ENCODE assay signal across 25 mouse cellular contexts in the genomic region with DNA sequence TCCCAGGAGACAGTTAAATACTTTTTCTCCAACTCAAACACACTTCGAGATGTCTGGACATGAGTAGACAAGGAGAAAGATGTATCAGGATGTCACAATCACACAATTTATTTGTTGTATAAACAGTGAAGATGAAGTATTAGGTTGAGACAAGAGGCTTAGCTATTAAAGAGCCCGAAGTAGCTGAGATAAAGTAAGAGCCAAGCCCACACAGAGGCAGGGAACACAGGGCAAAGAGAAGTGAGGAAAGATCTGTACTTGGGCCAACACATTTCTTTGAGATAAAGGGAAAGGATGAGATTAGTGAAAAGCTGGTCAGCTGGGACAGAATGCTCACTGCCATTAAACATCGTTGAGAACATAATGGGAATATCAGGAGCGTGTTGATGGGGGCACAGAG.
"Had no signal": no experiment of that assay in that cellular context is flagged by ENCODE, and none has a peak within 500 bp of the region (broad histone marks: within the 10 kb centered on the region; RNA-seq: fewer than 3 reads in every experiment).

No protein-coding gene starts in this region.

- H3K4me3 ChIP-seq: forebrain, embryonic 15.5 days; heart, adult 2 months; heart, embryonic 10.5 days; heart, embryonic 15.5 days; hindbrain, embryonic 13.5 days; hindbrain, embryonic 15.5 days; kidney, embryonic 15.5 days; limb, embryonic 13.5 days; limb, embryonic 15.5 days had no signal

- H3K27ac ChIP-seq: forebrain, embryonic 15.5 days; heart, adult 2 months; heart, embryonic 10.5 days; heart, embryonic 15.5 days; hindbrain, embryonic 13.5 days; hindbrain, embryonic 15.5 days; hindbrain, postnatal 0 days; kidney, embryonic 15.5 days; kidney, postnatal 0 days; limb, embryonic 13.5 days; limb, embryonic 15.5 days had no signal

- H3K4me1 ChIP-seq: forebrain, embryonic 15.5 days; heart, embryonic 10.5 days; hindbrain, embryonic 13.5 days; hindbrain, embryonic 15.5 days; kidney, embryonic 15.5 days; limb, embryonic 13.5 days; limb, embryonic 15.5 days had no signal

- ATAC-seq: forebrain, embryonic 15.5 days; forebrain, postnatal 0 days; hindbrain, postnatal 0 days; intestine, embryonic 16.5 days had no signal

- H3K9ac ChIP-seq: forebrain, embryonic 15.5 days; forebrain, postnatal 0 days; heart, embryonic 15.5 days; hindbrain, embryonic 13.5 days; hindbrain, embryonic 15.5 days; kidney, embryonic 15.5 days; limb, embryonic 13.5 days; limb, embryonic 15.5 days had no signal

- H3K27me3 ChIP-seq: forebrain, embryonic 15.5 days; hindbrain, embryonic 13.5 days; hindbrain, embryonic 15.5 days; kidney, embryonic 15.5 days; limb, embryonic 13.5 days; limb, embryonic 15.5 days had no signal

- H3K4me2 ChIP-seq: forebrain, embryonic 15.5 days; heart, embryonic 15.5 days; hindbrain, embryonic 13.5 days; hindbrain, embryonic 15.5 days; kidney, embryonic 15.5 days; limb, embryonic 13.5 days; limb, embryonic 15.5 days had no signal

- H3K9me3 ChIP-seq: forebrain, embryonic 15.5 days; heart, embryonic 10.5 days; heart, embryonic 15.5 days; hindbrain, embryonic 13.5 days; hindbrain, embryonic 15.5 days; kidney, embryonic 15.5 days; limb, embryonic 13.5 days; limb, embryonic 15.5 days had no signal

- H3K36me3 ChIP-seq: forebrain, embryonic 15.5 days; heart, embryonic 10.5 days; heart, embryonic 15.5 days; hindbrain, embryonic 13.5 days; hindbrain, embryonic 15.5 days; kidney, embryonic 15.5 days; limb, embryonic 13.5 days; limb, embryonic 15.5 days had no signal

- DNase-seq: forebrain, postnatal 0 days; gastrocnemius, postnatal 14 days; gastrocnemius, postnatal 36 days; heart, adult 11 months; heart, adult 2 months; heart, postnatal 10 days; kidney, adult 11 months; kidney, adult 2 months; kidney, adult 9 months; kidney, postnatal 14 days; kidney, postnatal 36 days; layer of hippocampus, adult 9-11 months; layer of hippocampus, postnatal 36 days; left cerebral cortex, postnatal 4 days had no signal
